Mouse (Mus musculus) CH12.LX (cell line): ENCODE results near the gene Usp13. TPM values are rescaled to one million over a fixed set of nuclear protein-coding genes. Genes with fewer than 3 reads are reported as not detected.

Experiments used
- DNase-seq: peaks from one replicate; pipeline ENCODE4 v3.0.0-alpha.2; 2013; ENCODE audit errors: extremely low read depth
- H3K27ac ChIP-seq: 2 replicates; pipeline ENCODE4 v1.5.1; 2012; ENCODE audit warnings: low read depth, mild to moderate bottlenecking, control low read depth, moderate library complexity; ENCODE audit not compliant: insufficient read depth
- H3K27me3 ChIP-seq: replicated peaks from 2 replicates; pipeline ENCODE3; 2012; ENCODE audit warnings: inconsistent platforms
- H3K36me3 ChIP-seq, 2 experiments: replicated peaks in 1 of 2; 2 replicates each; pipeline versions ENCODE3 to v1.6.1; 2012; ENCODE audit warnings: inconsistent platforms in 1 of 2, low read length in 1 of 2, mild to moderate bottlenecking in 1 of 2, mixed read lengths in 1 of 2, moderate library complexity in 1 of 2; ENCODE audit not compliant: control insufficient read depth in 1 of 2, insufficient read depth in 1 of 2
- H3K4me1 ChIP-seq, 2 experiments: 2 replicates each; pipeline ENCODE4 v1.6.1; 2012; ENCODE audit warnings: inconsistent platforms in 1 of 2, moderate library complexity in 1 of 2; ENCODE audit not compliant: insufficient read depth in 2 of 2, control insufficient read depth in 1 of 2
- H3K4me2 ChIP-seq: 2 replicates; pipeline ENCODE4 v1.6.1; 2012; ENCODE audit warnings: low read depth, mild to moderate bottlenecking, control low read depth; ENCODE audit not compliant: poor library complexity, insufficient read depth, severe bottlenecking
- H3K4me3 ChIP-seq, 3 experiments: fragments of 150-350 bp in 1 of 3; sonication (generic) in 1 of 3; replicated peaks in 1 of 3; 2 replicates each; pipeline versions ENCODE3 to v1.5.1; 2011 to 2012; ENCODE audit warnings: low read depth in 2 of 3, low read length in 2 of 3, mild to moderate bottlenecking in 2 of 3, moderate library complexity in 2 of 3, control low read depth in 1 of 3, improper control_type of control experiment in 1 of 3, inconsistent platforms in 1 of 3, mixed read lengths in 1 of 3; ENCODE audit not compliant: poor library complexity in 1 of 3
- H3K79me2 ChIP-seq: replicated peaks from 2 replicates; pipeline ENCODE4 v1.6.1; 2012; ENCODE audit warnings: mild to moderate bottlenecking, moderate library complexity; ENCODE audit not compliant: control insufficient read depth, poor library complexity, insufficient read depth, severe bottlenecking; ENCODE audit errors: extremely low read depth
- H3K9ac ChIP-seq: 2 replicates; pipeline ENCODE4 v1.6.1; 2012; ENCODE audit warnings: low read depth, mild to moderate bottlenecking, control low read depth, moderate library complexity; ENCODE audit not compliant: insufficient read depth
- H3K9me3 ChIP-seq: replicated peaks from 2 replicates; pipeline ENCODE3; 2012; ENCODE audit warnings: low read length, inconsistent platforms, mixed read lengths
- BHLHE40 ChIP-seq: IDR thresholded peaks from 2 replicates; pipeline ENCODE4 v1.6.1; 2011; ENCODE audit warnings: mild to moderate bottlenecking, low read depth, low read length, improper control_type of control experiment
- CTCF ChIP-seq, 2 experiments: IDR thresholded peaks in 1 of 2; conservative IDR thresholded peaks in 1 of 2; 2 replicates each; pipeline ENCODE4 v1.5.1; 2011 to 2012; ENCODE audit warnings: low read depth in 2 of 2, low read length in 2 of 2, improper control_type of control experiment in 1 of 2, inconsistent platforms in 1 of 2, mild to moderate bottlenecking in 1 of 2, moderate library complexity in 1 of 2
- JUN ChIP-seq: IDR thresholded peaks from 2 replicates; pipeline ENCODE4 v1.6.1; 2011; ENCODE audit warnings: low read depth, mild to moderate bottlenecking, low read length, improper control_type of control experiment, moderate library complexity; ENCODE audit not compliant: insufficient read depth
- JUND ChIP-seq: conservative IDR thresholded peaks from 2 replicates; pipeline ENCODE4 v1.6.1; 2011; ENCODE audit warnings: low read depth, low read length, improper control_type of control experiment
- MAFK ChIP-seq: IDR thresholded peaks from 2 replicates; pipeline ENCODE4 v1.6.1; 2011; ENCODE audit warnings: low read length, improper control_type of control experiment; ENCODE audit not compliant: insufficient replicate concordance
- NELFE ChIP-seq: IDR thresholded peaks from 2 replicates; pipeline ENCODE4 v1.6.1; 2011; ENCODE audit warnings: low read depth, low read length, improper control_type of control experiment
- NRF1 ChIP-seq: IDR thresholded peaks from 2 replicates; pipeline ENCODE4 v1.6.1; 2014; ENCODE audit warnings: low read depth, mild to moderate bottlenecking, inconsistent platforms, low read length, improper control_type of control experiment, moderate library complexity
- POLR2AphosphoS2 ChIP-seq: IDR thresholded peaks from 2 replicates; pipeline ENCODE4 v1.6.1; 2011; ENCODE audit warnings: low read depth, low read length, improper control_type of control experiment
- RAD21 ChIP-seq: IDR thresholded peaks from 2 replicates; pipeline ENCODE4 v1.6.1; 2011; ENCODE audit warnings: low read depth, mild to moderate bottlenecking, low read length, improper control_type of control experiment, moderate library complexity
- SMC3 ChIP-seq: IDR thresholded peaks from 2 replicates; pipeline ENCODE4 v1.6.1; 2011; ENCODE audit warnings: low read depth, low read length, improper control_type of control experiment
- TCF12 ChIP-seq: IDR thresholded peaks from 2 replicates; pipeline ENCODE4 v1.6.1; 2014; ENCODE audit warnings: low read depth, mild to moderate bottlenecking, inconsistent platforms, low read length, improper control_type of control experiment
- USF1 ChIP-seq: IDR thresholded peaks from 2 replicates; pipeline ENCODE4 v1.6.1; 2014; ENCODE audit warnings: low read depth, mild to moderate bottlenecking, inconsistent platforms, low read length, improper control_type of control experiment
- ZC3H11A ChIP-seq: IDR thresholded peaks from 2 replicates; pipeline ENCODE4 v1.6.1; 2012; ENCODE audit warnings: low read depth, mild to moderate bottlenecking, inconsistent platforms, low read length, improper control_type of control experiment
- dilution Hi-C: fragments of 300-500 bp; cut with MboI; formaldehyde crosslinking; loops from 2 replicates; pipeline ENCODE4 v1.14.3; 2020; ENCODE audit warnings: low sequenced_read_pairs; ENCODE audit not compliant: extremely low pct_unique_long_range_greater_than_20kb, extremely low pct_ligation_motif_present
- in situ Hi-C: fragments of 300-500 bp; cut with MboI; formaldehyde crosslinking; loops from 3 replicates; pipeline ENCODE4 v1.14.3; 2019; ENCODE audit warnings: low sequenced_read_pairs, low pct_ligation_motif_present, low pct_unique_long_range_greater_than_20kb, mixed read lengths
- polyA plus RNA-seq: library from polyadenylated mRNA; unstranded; fragments of >175 nt; gene quantifications from 2 replicates; pipeline ENCODE4 v1.2.1, GENCODE M21; 2012; ENCODE audit warnings: low read depth; ENCODE audit not compliant: insufficient read length
- total RNA-seq, 2 experiments: library from RNA; depleted of rRNA; stranded (reverse); fragments of 300-350 nt in 1 of 2; fragments of >200 nt in 1 of 2; gene quantifications; 2 replicates each; pipeline ENCODE4 v1.2.3; 2012 to 2014

The Usp13 gene
- total and polyA plus RNA-seq, 3 experiments: not detected

DNA sequence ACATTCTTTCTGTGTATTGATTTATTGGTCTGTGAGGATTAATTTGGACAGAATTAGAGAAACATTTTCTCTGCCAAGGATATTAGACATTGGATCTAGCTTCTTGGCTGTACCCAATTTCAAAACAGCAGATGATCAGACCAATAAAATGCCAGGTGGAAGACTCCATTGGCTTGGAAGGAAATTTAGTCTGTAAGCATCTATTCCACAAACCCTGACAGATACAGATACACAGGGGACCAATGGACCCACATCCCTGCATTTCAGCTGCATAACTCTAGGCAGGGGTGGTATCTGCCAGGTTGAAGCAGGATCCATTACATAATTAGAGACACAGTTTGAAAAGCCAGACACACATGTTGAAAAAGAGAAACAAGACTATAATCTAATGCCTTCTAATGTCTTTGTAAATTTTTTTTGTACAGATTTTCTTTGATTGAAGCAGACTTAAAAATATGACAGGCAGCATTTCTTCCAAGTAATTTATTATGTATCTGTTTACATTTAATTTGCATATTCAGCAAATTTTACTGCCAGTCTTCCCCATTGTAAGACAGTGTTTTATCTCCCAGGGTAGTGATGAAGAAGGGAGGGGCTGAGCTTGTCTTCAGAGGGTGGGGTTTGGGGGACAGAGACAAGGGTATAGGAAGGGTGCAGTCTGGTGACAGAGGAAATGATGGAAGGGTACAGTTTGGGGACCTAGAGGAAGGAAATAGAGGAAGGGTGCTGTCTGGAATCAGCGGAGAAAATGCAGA lies 151.5 kb downstream of the Usp13 start:
- Histone ChIP-seq H3K4me1 (no peaks in the 10 kb centered on the region; a peak in 1 of 4 replicates), H3K9me3 (no peaks in the 10 kb centered on the region), H3K79me2 (no peaks in the 10 kb centered on the region), H3K4me2 (no peak overlapping the region), H3K36me3 (no peaks in the 10 kb centered on the region), H3K9ac (no peak overlapping the region), H3K4me3 (no peak overlapping the region), H3K27me3 (no peaks in the 10 kb centered on the region), H3K27ac (no peak overlapping the region)
- TF ChIP-seq MAFK: peak; percentile 58; the same call in 1 of the 2 replicates
- TF ChIP-seq NELFE: no peak
- no peak for TF ChIP-seq SMC3
- in situ Hi-C loops: no loop called here
- dilution Hi-C loops: no loop called here
- no peak for DNase-seq

DNA sequence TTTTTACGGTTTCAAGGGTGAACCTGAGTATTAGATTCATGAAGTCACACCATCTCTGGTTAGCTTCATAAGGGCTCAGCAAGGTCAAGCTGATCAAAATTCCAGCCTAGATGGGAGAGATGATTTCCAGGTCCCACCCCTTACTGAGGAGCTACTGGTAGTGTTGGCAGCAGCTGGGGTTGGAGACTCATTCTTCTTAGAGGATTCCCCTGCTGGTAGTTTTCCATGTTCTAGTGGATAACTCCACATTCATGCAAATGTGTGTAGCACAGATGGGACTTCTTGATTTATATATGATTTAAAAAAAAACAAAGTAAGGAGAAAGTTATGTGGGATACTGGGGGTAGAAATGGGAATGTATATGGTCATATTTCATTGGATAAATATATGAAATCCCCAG lies 152.9 kb downstream of the Usp13 start:
- DNase-seq: no peak
- Histone ChIP-seq H3K27ac (no peak overlapping the region), H3K4me1 (no peaks in the 10 kb centered on the region), H3K79me2 (no peaks in the 10 kb centered on the region), H3K4me3 (no peak overlapping the region), H3K9me3 (no peaks in the 10 kb centered on the region), H3K4me2 (no peak overlapping the region), H3K36me3 (no peaks in the 10 kb centered on the region), H3K9ac (no peak overlapping the region), H3K27me3 (no peaks in the 10 kb centered on the region)
- no peak for TF ChIP-seq JUND
- no peak for TF ChIP-seq USF1
- dilution Hi-C loops (no loop called here), in situ Hi-C loops (no loop called here)

DNA sequence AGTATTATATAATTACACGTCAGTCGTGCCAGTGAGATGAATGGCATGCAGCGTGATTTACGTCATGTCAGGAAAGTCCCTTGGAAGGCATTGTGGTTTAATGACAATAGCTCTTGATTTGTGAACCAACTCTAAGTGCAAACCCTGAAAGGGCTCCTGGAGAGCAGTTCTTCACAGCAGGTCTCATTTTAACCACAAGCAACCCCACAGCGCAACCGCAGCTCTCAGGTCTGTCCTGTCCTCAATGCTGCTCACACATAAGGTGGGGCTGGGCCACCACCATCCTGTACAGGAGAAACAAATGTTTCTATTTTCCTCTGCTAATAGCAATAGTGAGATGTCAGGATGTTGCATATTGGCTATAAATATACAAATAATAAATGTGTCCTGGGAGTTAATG lies 161.9 kb downstream of the Usp13 start:
- in situ Hi-C loops (no loop called here), dilution Hi-C loops (no loop called here)
- no peak for TF ChIP-seq POLR2AphosphoS2
- peak; percentile 45 for TF ChIP-seq BHLHE40
- TF ChIP-seq ZC3H11A: no peak
- TF ChIP-seq JUN: no peak
- TF ChIP-seq NRF1: 0 out of 2 replicates have a peak, but pooled peaks have one; percentile 27
- TF ChIP-seq RAD21: no peak
- TF ChIP-seq MAFK: no peak
- TF ChIP-seq TCF12: no peak
- TF ChIP-seq CTCF (conservative IDR thresholded peaks at IDR 0.05 in 1 of 2, IDR thresholded peaks at IDR 0.05 in 1 of 2; ENCODE audit: low read depth in 2 of 2, low read length in 2 of 2): no peak
- no peak for TF ChIP-seq SMC3
- peak; percentile 8 for DNase-seq
- Histone ChIP-seq H3K9me3 (no peaks in the 10 kb centered on the region), H3K36me3 (no peaks in the 10 kb centered on the region), H3K4me1 (no peaks in the 10 kb centered on the region), H3K79me2 (no peaks in the 10 kb centered on the region), H3K4me2 (no peak overlapping the region), H3K27me3 (no peaks in the 10 kb centered on the region), H3K9ac (no peak overlapping the region), H3K4me3 (no peak overlapping the region), H3K27ac (no peak overlapping the region)
